Mouse (Mus musculus) layer of hippocampus, adult 9-10 months (tissue): ENCODE data around the gene Fam198a.

Experiments used
- DNase-seq: peaks from one replicate; pipeline ENCODE4 v3.0.0; 2022; ENCODE audit warnings: low spot score

Gene Fam198a

GRCm38 (mm10) chr9:122021581-122021980 lies 70.8 kb downstream of the Fam198a start:
- DNase-seq, result no peak

GRCm38 (mm10) chr9:122022776-122023175 lies 72.0 kb downstream of the Fam198a start:
- DNase-seq, result no peak

GRCm38 (mm10) chr9:122023873-122024272 lies 73.1 kb downstream of the Fam198a start:
- DNase-seq, result no peak

GRCm38 (mm10) chr9:122024419-122024818 lies 73.6 kb downstream of the Fam198a start:
- no peak for DNase-seq

- DNase-seq, result no peak
Observed at GRCm38 (mm10) chr9:122025855-122026590, 75.2 kb downstream of the Fam198a start.

GRCm38 (mm10) chr9:122027081-122027913 lies 76.5 kb downstream of the Fam198a start:
- no peak for DNase-seq

GRCm38 (mm10) chr9:122027914-122028745 lies 77.3 kb downstream of the Fam198a start:
- DNase-seq, result no peak

GRCm38 (mm10) chr9:122029765-122030164 lies 79.0 kb downstream of the Fam198a start:
- no peak for DNase-seq
